Mouse (Mus musculus) c-Kit-negative CD71-positive TER-119-positive erythroid progenitor cells, embryonic 14.5 days (primary cell): Measurements from ENCODE around the gene 4930558K02Rik.

Experiments used
- DNase-seq: peaks from one replicate; pipeline ENCODE4 v3.0.0-alpha.2; 2013; ENCODE audit warnings: low read depth, low spot score

Gene 4930558K02Rik

DNA sequence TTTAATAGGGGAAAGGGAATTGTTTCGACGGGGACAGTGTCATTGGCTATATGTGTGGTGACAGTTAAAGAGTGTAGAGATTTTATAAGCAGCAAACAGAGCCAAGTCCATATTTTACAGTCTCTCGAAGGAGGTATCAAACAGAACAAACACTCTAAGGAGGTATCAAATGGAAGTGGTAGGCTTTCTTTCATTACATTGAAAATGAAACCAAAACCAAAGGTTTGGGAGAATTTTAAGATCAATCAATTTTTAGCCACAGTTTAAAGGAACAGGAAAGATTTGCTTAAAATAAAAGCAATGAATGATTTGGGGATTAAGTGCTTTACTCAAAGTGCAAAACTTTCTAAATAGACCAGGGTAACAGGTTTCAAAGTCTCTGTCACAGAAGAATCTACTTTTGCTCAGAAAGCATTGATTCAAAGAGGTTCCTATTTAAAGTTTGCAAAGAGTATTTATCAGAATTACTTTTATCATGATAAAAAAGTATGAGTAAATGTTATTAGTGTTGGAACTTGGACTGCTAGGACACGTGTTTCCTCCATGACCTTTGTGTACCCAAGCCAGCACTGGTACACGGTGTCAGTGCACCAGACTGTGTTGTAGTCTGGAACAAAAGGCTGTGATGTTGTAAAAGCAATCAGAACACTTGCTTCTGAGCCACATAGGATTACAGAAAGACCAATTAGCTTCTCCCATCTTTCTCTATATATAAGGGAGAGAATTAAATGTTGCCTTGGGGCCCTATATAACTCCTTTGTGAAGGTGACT, 28.2 kb downstream of the 4930558K02Rik start:
- no peak for DNase-seq

DNA sequence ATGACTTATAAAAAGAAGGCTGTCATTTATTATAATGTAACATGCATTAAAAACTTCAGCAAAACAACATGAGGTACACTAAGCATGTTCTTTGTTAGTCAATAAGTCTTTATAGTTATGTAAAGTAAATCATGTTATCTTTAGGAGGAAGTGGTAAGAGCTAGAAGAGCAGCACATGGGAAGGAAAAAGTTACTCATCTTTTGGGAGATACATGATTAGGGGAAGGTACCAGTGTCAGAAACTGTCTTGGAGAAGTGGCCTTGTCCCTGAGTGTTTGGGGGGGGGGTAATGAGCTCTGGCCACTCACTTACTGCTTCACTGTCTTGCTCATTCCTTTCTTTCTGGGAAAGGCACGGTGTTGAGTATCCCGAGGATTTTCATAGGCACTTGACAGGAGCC, 37.4 kb downstream of the 4930558K02Rik start:
- no peak for DNase-seq

DNA sequence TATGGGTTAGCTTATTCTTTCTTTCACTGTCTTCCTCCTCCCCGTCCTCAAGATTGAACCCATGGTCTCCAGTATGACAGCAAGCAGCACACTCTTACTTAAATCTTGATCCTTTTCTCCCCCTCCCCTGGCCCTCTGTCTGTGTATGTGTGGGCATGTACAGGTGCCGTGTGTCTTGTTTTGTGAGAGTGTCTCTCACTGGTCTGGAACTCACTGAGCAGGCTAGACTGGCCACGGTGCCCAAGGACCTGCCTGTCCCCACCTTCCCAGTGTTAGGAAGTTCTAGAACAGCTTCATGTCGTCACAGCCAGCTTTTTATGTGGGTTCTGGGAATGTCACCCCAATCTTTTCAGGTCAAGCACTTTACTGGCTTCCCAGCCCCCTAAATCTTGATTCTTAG, 47.1 kb downstream of the 4930558K02Rik start:
- DNase-seq = no peak

DNA sequence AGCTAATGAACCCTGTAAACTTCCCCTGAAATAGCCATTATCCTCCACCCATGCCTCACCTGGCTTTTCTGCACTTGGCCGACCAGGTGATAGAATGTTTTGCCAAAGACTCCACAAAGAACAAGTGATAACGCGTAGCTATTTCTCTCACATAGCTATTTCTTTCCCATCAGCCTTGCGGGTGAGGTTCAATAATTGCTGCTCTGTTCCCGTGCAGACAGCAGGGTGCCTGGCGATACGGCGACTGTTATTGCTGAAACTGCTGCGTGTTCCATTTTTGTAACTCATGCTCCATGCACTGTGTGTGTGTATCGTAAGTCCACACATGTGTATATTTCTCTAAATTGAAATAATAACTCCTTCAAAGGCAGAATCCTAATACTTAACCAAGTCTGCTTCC, 47.6 kb downstream of the 4930558K02Rik start:
- DNase-seq = no peak

DNA sequence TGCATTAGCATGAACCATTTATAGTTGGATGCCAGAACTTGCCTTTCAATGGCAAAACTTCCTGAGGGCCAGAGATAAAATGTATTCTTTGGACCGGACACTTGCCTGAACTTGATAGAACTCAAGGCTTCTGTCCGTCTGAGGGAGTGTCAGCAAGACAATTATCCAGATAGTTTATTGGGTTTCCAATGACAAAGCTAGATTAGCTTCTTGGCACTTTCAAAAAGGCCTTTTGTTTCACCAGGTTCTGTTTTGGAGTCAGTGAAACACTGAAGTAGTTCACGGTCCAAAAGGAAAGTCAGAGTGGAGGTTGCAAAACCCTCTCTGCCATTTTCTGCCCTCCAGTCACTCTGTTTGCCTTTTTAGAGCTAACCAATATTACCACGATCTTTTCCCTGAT, 48.1 kb downstream of the 4930558K02Rik start:
- no peak for DNase-seq

DNA sequence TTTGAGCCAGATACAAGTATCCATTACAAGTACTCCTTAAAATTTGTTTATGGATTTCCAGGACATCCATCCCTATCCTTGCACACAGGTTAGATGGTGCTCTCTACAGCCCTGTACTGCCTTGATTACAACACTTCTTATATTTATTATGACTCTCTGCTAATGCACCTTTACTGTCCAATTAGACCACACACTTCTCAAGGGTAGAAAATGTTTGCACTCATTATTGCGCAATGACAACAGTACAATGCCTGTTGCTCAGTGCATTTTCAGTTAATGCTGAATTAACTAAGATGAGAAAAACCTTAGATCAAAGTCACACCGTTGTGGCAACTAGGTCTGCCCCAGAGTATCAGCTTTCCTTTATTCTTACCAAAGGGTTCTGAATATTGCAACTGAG, 51.5 kb downstream of the 4930558K02Rik start:
- no peak for DNase-seq

DNA sequence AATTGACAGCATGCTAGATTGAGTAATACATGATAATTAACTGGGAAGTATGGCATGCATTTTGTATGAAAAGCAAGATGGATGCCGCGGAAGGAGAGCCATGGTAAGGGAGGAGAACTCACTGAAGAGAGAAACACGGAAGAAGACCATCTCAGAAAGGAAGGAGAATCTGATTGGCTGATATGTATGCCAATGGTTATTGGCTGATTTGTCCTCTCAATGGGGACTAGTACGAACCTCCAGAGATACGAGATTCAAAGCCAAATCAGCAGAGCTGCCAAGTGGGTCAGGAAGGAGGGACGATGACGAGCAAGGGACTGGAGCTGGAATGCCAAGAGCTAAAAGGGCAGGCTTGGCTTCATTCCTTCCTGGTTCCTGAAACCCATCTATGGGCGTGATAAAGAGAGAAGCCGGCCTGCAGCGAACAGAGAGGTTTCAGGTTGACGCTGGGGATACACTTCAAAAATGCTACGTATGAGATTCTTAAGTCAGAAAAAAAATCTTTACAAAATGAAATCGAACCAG, 54.1 kb downstream of the 4930558K02Rik start:
- no peak for DNase-seq

DNA sequence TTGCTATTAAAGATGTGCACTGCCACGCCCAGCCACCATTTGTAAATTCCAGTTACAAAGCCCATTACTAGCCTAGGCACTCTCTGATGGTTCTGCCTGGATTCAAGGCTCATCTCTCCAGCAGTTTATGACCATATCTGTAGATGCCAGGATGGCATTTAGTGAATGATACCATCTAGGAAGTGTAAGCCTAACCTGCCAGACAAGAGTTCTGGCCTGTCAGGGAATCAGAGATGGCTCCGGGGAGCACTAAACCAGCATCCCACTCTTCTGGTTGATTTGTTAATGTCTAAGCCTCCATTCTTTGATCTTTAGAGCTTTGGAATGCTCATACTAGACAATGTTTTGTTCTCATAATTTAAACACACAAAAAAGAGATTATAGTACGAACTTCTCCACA, 55.1 kb downstream of the 4930558K02Rik start:
- no peak for DNase-seq

DNA sequence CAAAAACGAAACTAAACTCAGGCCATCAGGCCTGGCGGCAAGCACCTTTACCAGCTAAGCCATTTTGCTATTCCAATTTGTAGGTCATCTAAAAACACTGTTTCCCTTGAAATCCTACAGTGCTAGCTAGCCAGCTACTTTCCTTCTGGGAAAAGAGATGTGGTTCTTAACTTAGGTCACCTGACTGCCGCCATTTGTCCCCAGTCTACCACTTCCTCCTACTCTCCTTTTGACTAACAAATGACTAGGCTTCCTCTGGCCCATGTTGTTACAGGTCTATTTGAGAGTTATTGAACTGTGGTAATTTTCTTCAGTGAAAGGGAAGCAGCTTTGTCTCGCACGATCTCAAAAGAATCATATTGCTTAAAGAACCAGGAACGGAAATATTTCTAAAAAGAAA, 57.5 kb downstream of the 4930558K02Rik start:
- no peak for DNase-seq

DNA sequence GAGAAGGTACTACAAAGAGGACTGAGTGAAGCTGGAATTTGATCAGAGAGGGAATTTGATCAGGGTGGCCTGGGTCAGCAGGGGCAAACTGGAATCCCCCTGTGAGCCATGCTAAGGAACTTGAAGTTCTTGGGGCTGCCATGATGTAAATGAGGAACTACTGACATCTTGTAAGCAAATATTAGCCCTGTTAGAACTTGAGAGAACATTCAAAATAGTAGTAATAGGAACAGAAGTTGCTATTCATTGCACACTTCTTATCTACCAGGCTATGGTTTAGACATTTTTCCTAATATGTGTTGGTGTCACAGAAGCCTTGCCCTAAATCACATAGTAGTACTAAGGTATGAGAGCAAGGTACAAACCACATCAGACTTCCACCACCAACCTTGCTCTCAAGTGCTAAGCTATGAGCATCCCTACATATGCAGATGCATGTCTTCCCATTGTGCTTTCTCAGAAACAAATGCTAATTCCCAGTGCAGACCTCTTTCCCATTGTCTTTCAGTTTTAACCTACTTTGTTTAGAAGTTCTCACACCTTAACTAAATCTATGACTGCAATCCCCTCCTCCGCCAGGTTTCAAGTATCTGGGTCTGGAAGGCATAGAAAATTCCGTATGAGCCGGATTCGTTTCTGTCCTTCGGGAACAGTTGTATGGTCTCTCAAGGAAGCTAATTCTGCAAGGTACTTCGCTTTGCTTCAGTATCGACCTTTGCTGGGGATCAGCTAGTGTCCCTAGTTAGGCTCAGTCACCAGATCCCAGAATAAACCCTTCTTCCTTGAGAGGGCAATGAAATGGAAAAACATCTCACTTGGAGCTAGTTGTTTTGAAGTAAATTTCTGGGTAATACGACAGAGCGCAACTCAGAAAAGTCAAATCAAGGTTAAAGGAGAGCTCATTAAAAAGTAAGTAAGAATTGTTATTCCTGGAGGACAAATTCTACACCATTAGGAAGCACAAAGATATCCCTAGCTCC, 58.7 kb downstream of the 4930558K02Rik start:
- DNase-seq = no peak

DNA sequence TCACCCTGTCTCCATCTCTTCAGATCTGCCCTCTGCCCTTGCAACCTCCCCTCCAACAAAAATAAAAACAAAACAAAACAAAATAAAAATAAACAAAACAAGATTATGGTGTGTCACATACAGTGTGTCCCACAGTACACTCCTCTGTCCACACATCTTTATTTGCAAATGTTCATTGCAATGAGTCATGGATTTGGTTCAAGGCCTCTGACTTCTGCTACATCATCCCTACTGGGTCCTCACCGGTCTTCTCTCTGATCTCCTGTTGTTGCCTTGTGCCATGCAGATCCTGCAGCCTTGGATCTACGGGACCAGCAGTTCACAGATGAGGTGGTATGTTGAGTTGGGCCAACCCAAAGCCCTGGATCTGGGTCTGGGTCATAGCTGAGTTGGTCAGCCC, 59.8 kb downstream of the 4930558K02Rik start:
- no peak for DNase-seq

DNA sequence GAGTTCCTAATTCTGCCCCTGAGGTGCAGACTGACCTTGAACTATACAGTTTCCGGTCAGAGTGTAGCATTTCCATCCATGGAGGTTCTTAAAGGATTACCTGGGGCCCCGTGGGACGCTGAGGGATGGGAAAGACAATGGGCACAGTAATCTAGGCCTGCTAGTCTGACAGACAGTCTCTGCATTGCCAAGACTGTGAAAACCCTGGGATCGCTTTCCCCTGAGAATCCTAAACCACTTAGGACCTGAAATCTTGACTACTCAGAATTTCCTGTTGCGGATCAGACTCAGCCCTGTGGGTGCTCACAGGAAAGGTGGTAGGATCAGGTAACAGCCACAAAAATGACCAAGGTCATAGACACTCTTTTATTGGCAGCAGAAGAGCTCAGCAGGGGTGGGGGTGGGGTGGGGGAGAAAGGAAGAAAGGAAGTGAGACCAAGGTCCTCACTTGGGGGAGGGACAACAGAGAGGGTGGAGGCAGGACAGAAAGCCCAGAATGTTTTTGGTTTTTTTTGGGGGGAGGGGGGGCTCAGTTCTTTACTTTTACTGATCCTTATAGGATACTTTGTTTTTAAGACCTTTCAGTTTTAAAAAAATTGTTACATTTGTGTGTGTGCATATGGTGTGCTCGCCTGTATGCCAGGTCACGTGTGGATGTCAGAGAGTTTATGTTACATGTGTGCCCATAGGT, 60.6 kb downstream of the 4930558K02Rik start:
- no peak for DNase-seq

DNA sequence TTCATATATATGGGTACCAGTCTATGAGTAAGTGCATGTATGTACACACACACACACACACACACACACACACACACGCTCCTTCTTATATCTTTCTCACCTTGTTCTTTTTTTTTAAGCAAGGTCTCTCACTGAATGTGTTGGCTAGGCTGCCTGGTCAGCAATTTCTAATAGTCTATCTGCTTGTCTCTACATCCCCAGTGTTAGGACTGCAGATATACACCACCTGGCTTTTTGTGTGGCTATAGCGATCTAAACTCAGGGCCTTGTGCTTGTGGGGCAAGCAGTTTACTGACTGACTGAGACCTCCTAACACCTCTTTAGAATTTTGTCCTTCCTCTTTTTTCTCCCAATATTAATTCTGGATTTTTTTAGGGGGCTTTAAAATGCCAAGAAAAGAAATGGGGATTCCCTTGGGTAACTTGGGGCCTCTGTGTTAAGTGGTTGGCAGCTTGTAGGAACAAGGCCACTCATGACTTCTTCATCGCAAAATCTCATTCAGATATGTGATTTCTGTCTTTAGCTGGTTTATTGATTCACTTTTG, 61.4 kb downstream of the 4930558K02Rik start:
- DNase-seq = no peak

DNA sequence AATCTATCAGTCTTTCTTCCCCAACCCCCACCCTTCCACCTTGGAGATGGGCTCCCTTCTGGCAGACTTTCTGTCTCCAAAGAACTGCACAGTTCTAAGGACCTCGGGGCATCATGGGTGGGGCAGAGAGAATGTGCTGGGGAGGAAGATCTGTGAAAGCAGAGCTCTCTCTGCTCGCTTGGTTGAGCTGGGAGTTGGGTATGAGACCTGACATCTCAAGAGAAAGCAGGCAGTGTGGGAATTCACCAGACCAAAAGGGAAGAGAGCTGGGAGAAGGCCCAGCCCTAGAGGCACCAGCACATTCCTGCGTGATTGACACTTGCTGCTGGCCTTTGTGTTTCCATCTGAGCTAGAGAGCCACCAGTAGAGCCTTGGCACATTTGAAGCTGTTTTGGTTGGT, 63.4 kb downstream of the 4930558K02Rik start:
- no peak for DNase-seq

DNA sequence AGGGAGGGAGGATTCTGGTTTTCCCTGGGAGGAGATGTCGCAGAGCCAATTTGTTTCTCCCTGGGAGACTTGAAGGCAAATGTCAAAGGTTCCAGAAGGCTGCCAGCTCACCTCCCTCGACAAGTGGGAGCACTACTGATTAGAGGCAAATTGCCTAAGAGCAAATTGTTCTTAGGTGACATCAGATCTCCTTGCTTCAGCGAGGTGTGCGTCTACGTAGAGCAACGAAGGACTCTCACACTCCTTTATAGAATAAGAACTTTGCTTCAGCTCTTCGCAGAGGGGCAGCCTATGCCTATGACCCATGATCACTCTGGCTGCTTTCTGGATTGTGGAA, 65.8 kb downstream of the 4930558K02Rik start:
- no peak for DNase-seq

DNA sequence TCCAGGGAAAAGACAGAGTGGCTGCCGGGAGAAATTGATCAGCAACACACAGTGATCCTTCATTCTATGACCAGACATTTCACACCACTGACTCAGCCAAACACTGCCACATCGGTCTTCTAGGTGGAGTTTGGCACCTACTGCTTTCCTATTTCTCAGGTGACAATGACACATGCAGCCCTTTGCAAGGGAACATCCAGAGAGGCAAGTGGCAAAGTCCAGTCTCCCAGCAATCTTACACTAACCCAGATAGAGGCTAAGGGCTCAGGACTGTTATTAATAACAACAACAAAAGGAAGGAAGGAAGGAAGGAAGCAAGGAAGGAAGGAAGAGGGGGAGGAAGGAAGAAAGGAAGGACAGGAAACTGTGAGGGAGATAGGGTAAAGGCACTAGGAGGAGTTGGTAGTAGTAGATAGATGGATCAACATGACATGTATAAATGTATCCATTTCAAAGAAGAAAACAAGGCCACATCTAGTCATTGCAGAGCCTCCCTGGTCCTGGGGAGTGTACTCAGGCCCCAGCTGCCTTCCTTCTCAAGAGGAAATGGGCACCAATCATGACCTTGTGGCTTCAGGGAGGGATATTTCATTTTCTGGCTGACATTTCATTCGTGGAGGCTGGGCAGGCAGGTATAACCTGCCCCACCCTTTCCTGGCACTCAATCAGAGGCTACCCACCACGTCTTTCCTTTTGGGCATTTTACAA, 66.3 kb downstream of the 4930558K02Rik start:
- no peak for DNase-seq

DNA sequence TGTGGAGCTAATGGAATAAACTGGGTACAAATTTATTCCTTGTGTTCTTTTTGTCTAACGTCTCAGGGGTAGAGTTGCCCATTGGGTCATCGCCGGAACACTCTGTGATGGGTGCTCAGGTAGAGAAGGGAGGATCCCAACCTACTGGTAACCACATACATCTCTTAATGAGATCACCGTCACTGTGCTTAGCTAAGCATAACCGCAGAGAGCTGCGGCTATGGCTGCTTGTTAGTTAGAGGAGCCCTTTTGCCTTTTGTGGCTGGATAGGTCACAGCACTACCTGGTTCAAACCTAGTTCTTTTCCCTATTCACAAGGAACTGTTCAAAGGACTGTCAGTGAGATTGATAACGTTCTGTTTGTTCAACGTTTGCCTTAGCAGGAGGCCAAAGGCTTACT, 70.4 kb downstream of the 4930558K02Rik start:
- no peak for DNase-seq

DNA sequence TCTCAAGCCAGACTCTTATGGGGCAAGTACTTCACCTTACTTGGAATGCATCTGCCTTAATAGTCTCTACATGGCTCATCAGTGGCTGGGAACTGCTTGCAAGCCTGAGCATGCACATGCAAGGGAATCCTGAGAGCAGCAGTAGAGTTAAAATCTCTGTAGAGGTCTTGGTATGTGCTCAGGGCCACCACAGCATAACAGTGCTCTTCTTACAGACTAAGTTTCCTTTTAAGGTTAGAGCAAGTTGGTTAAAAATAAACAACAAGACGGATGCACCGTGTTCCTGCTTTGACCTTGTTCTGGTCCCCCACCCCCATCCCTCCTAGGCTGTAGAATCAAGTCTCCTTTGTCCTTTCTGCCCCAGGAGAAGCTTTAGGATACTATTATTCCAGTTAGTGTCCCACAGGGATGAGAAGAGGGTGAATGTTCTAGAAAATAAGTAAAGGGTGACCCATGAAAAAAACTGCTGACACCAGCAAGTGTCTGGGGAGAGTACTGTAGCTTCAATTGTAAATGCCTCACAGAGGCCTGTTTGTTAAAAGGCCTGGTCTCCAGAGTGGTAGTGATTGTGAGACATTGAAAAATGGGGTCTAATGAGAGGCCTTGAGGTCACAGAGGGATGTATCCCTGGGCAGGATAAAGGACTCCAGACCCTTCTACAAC, 71.5 kb downstream of the 4930558K02Rik start:
- DNase-seq = no peak

DNA sequence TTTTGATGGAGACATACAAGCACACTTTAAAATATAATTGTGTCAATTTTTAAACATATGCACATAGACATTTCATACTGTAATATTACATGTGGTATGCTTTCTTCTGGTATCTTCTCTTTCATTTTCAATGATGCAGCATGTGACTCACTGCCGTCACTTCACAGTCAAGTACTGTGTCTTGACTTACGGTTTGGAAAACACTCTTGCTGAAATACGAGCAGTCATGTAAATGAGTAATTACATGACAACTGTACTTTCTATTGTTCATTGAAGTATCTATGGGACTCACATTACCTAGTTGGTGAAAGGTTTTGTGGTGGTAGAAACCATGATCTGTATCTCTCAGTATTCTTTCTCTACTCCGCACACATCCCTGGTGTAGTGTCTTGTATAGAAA, 72.3 kb downstream of the 4930558K02Rik start:
- DNase-seq = no peak

DNA sequence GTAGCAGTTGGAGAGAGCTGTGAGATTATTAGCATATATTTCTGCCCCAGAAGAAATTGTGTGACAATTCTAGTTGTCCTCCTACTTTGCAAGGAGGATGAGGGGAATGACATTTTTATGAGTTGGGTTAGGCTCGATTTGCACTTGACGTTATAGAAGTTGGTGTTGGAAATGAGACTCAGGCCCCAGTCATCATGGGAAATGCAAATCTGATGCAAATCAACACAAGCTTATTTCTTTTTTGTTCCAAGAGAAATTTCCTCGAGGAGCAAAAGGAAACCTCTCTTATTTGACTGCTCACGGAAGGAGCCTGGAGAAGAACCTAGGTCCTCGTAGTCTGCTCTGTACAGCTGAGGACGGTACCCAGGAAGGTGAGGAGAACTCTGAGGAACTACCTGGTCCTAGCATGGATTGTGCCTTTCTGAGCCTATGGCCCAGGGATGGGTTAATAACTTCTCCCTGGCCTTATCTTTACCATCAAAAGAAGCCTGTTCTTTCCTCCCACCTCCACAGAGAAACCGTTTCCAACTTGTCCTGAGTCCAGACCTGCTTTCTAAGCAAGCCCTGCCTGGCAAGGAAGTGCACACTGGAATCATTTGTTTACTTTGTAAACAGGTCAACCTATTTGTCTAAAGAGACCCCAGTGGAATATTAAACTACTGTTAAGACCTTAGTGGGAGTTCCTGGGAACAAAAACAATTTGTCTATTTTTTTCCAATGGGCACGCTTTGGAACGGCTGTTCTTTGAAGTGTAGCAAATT, 76.6 kb downstream of the 4930558K02Rik start:
- no peak for DNase-seq
